In genomic region chr17:50471230-50471629, GRCm38 (mm10) we compare ENCODE assay signal across 8 mouse cellular contexts. TPM values are rescaled to one million over a fixed set of nuclear protein-coding genes. Genes with fewer than 3 reads are reported as not detected.
DNase-seq lines count a peak whose midpoint lies in the region; ATAC-seq and TF ChIP-seq lines count a peak whose summit lies in the region.

No protein-coding gene starts in this region.

- H3K79me2 ChIP-seq in macrophage (ENCODE audit: inconsistent target): no peaks in the 10 kb centered on the region

- WGBS in kidney, postnatal 0 days: 46% methylated on average over 3 of the region's 3 CpGs
- WGBS in macrophage (ENCODE audit: missing documents): 3% methylated on average over 3 of the region's 3 CpGs

- ATAC-seq in granulocyte monocyte progenitor cell, adult 5-6 weeks (replicated peaks; ENCODE audit: poor library complexity, severe bottlenecking): peak; percentile 52
- ATAC-seq in kidney, postnatal 0 days (replicated peaks; ENCODE audit: low FRiP score, low read depth): no peak; the same call in 1 of the 2 replicates

- H3K4me2 ChIP-seq in kidney, postnatal 0 days (ENCODE audit: low read length): no peak overlapping the region

- DNase-seq in embryo, embryonic 10 days (ENCODE audit: low spot score): peak; percentile 23
- no peak for DNase-seq in embryo, embryonic 9.5 days (ENCODE audit: extremely low spot score)
- peak; percentile 69 for DNase-seq in kidney, postnatal 0 days (ENCODE audit: low spot score)
- DNase-seq in cerebellum, postnatal 36 days: no peak
- no peak for DNase-seq in right cerebral cortex, postnatal 36 days (ENCODE audit: low spot score in 2 of 2)
- no peak for DNase-seq in gastrocnemius, postnatal 10 days

- H3K27me3 ChIP-seq in kidney, postnatal 0 days (ENCODE audit: insufficient read depth, low read length): no peaks in the 10 kb centered on the region

- H3K9ac ChIP-seq in kidney, postnatal 0 days (ENCODE audit: low read depth, low read length): no peak overlapping the region

- H3K4me1 ChIP-seq in kidney, postnatal 0 days (replicated peaks; ENCODE audit: insufficient read depth, low read length): 0 out of 2 replicates have a peak, but pooled peaks cover 8% of the 10 kb centered on the region

- H3K9me3 ChIP-seq in kidney, postnatal 0 days (replicated peaks; ENCODE audit: low read length): no peaks in the 10 kb centered on the region

- no peak for TF ChIP-seq CTCF in kidney, postnatal 0 days (IDR thresholded peaks at IDR 0.05; ENCODE audit: low read depth)

- H3K36me3 ChIP-seq in kidney, postnatal 0 days (ENCODE audit: insufficient read depth, low read length): no peaks in the 10 kb centered on the region
- no peaks in the 10 kb centered on the region for H3K36me3 ChIP-seq in macrophage (ENCODE audit: inconsistent target)

- H3K4me3 ChIP-seq in kidney, postnatal 0 days (replicated peaks; ENCODE audit: low read depth, low read length): no peak overlapping the region
- H3K4me3 ChIP-seq in macrophage (ENCODE audit: inconsistent target): no peak overlapping the region

- no peak overlapping the region for H3K27ac ChIP-seq in kidney, postnatal 0 days
- peak overlapping the region; percentile 95 for H3K27ac ChIP-seq in macrophage

RNA-seq across cellular contexts. Expression of gene Plcl2, which starts 38.0 kb away (rescaled TPM):
- 29.8 and 40.1 TPM in 2 replicates for total RNA-seq in granulocyte monocyte progenitor cell, adult 5-6 weeks (2014; fragmentation: Nextera tagmentation)
- total RNA-seq in granulocyte monocyte progenitor cell, adult 5-6 weeks (2017): 22.9 and 31.1 TPM in 2 replicates
- polyA plus RNA-seq in kidney, postnatal 0 days (2015; fragmentation: Nextera tagmentation; extraction: Ambion mirVana): 2.0 and 2.7 TPM in 2 replicates
- 100 to 1,000 TPM; 151 to 508 (median 239) TPM for total RNA-seq in macrophage (2018; cell fraction: chromatin; rRNA removed)
- 10 to 100 TPM; 48.8 to 87.2 (median 65.6) TPM for total RNA-seq in macrophage (2018; cell fraction: cytosol; rRNA removed)
- total RNA-seq in macrophage (2018; cell fraction: nucleus; rRNA removed): 100 to 1,000 TPM in 25 of 26 experiments, 10 to 100 TPM in 1; 92.1 to 348 (median 202) TPM
- polyA plus RNA-seq in macrophage (2018): 22.4 to 54.9 TPM (median 47.7 TPM) in 3 replicates
- total RNA-seq in gastrocnemius, postnatal 10 days (2021): 10 to 100 TPM; 37.7 to 38.2 TPM

Comparison
In these comparisons a context has a peak if more than half of its experiments do, and no peak if none do; other contexts are left out.
1. DNase-seq: peak in embryo, embryonic 10 days (single experiment) and kidney, postnatal 0 days (single experiment); none in embryo, embryonic 9.5 days (single experiment), cerebellum, postnatal 36 days (0 of 2), right cerebral cortex, postnatal 36 days (0 of 2) and gastrocnemius, postnatal 10 days (single experiment).